Mouse (Mus musculus): ENCODE measurements at regions not wholly inside any gene's neighbourhood (a gene's known extent, or its start where the extent isn't known, plus 50 kb on each side); places are given as distances from the start of the nearest gene placed in this dataset.

GRCm38 (mm10) chr4:124015323-124015722 lies 97.5 kb upstream of the 4930535I16Rik start:
- Histone ChIP-seq H3K4me2 (ENCODE audit: low read depth) (no peak overlapping the region), H3K4me3 (ENCODE audit: low read depth, low read length) (no peak overlapping the region), H3K9me3 (ENCODE audit: control insufficient read depth, low read length) (no peaks in the 10 kb centered on the region), H3K9ac (ENCODE audit: low read length) (no peak overlapping the region), H3K27ac (ENCODE audit: low read depth, low read length) (no peak overlapping the region), H3K36me3 (ENCODE audit: control insufficient read depth, insufficient read depth, low read length) (no peaks in the 10 kb centered on the region), H3K4me1 (ENCODE audit: control insufficient read depth, insufficient read depth, low read length) (no peaks in the 10 kb centered on the region), H3K27me3 (ENCODE audit: control insufficient read depth, insufficient read depth, low read length) (no peaks in the 10 kb centered on the region)
- no peak for DNase-seq (ENCODE audit: low spot score)
- WGBS: 21% methylated on average over 6 of the region's 6 CpGs
- no peak for ATAC-seq (ENCODE audit: insufficient read depth, low FRiP score, low TSS enrichment)

- H3K4me1 ChIP-seq (ENCODE audit: control insufficient read depth, insufficient read depth, low read length): no peaks in the 10 kb centered on the region
- H3K9ac ChIP-seq (ENCODE audit: low read length): no peak overlapping the region
- no peaks in the 10 kb centered on the region for H3K9me3 ChIP-seq (ENCODE audit: control insufficient read depth, low read length)
- DNase-seq (ENCODE audit: low spot score): no peak
- no peak overlapping the region for H3K4me3 ChIP-seq (ENCODE audit: low read depth, low read length)
- no peak for ATAC-seq (ENCODE audit: insufficient read depth, low FRiP score, low TSS enrichment)
- no peak overlapping the region for H3K27ac ChIP-seq (ENCODE audit: low read depth, low read length)
- H3K36me3 ChIP-seq (ENCODE audit: control insufficient read depth, insufficient read depth, low read length): no peaks in the 10 kb centered on the region
- no peaks in the 10 kb centered on the region for H3K27me3 ChIP-seq (ENCODE audit: control insufficient read depth, insufficient read depth, low read length)
- no peak overlapping the region for H3K4me2 ChIP-seq (ENCODE audit: low read depth)
- 85% methylated on average over 6 of the region's 6 CpGs for WGBS
Observed at GRCm38 (mm10) chr4:124012406-124012805, 94.6 kb upstream of the 4930535I16Rik start.

- ATAC-seq (ENCODE audit: insufficient read depth, low FRiP score, low TSS enrichment): no peak
Observed at GRCm38 (mm10) chr4:124008725-124009124, 90.9 kb upstream of the 4930535I16Rik start.

GRCm38 (mm10) chr4:124005626-124006315 lies 87.9 kb upstream of the 4930535I16Rik start:
- Histone ChIP-seq H3K36me3 (ENCODE audit: control insufficient read depth, insufficient read depth, low read length) (no peaks in the 10 kb centered on the region), H3K9ac (ENCODE audit: low read length) (no peak overlapping the region), H3K9me3 (ENCODE audit: control insufficient read depth, low read length) (no peaks in the 10 kb centered on the region), H3K4me2 (ENCODE audit: low read depth) (no peak overlapping the region), H3K4me3 (ENCODE audit: low read depth, low read length) (no peak overlapping the region), H3K4me1 (ENCODE audit: control insufficient read depth, insufficient read depth, low read length) (no peaks in the 10 kb centered on the region), H3K27ac (ENCODE audit: low read depth, low read length) (no peak overlapping the region), H3K27me3 (ENCODE audit: control insufficient read depth, insufficient read depth, low read length) (no peaks in the 10 kb centered on the region)
- DNase-seq (ENCODE audit: low spot score) (no peak), ATAC-seq (ENCODE audit: insufficient read depth, low FRiP score, low TSS enrichment) (no peak)
- 80% methylated on average over 17 of the region's 17 CpGs for WGBS

More at GRCm38 (mm10) chr4:124008725-124009124, 90.9 kb upstream of the 4930535I16Rik start:
- no peaks in the 10 kb centered on the region for H3K27me3 ChIP-seq (ENCODE audit: control insufficient read depth, insufficient read depth, low read length)
- H3K36me3 ChIP-seq (ENCODE audit: control insufficient read depth, insufficient read depth, low read length): no peaks in the 10 kb centered on the region
- no peak for DNase-seq (ENCODE audit: low spot score)
- no peak overlapping the region for H3K4me3 ChIP-seq (ENCODE audit: low read depth, low read length)
- H3K4me1 ChIP-seq (ENCODE audit: control insufficient read depth, insufficient read depth, low read length): no peaks in the 10 kb centered on the region
- no peak overlapping the region for H3K4me2 ChIP-seq (ENCODE audit: low read depth)
- no peaks in the 10 kb centered on the region for H3K9me3 ChIP-seq (ENCODE audit: control insufficient read depth, low read length)
- H3K9ac ChIP-seq (ENCODE audit: low read length): no peak overlapping the region
- H3K27ac ChIP-seq (ENCODE audit: low read depth, low read length): no peak overlapping the region
- WGBS: 97% methylated on average over 1 of the region's 1 CpGs

GRCm38 (mm10) chr4:124002760-124003159 lies 84.9 kb upstream of the 4930535I16Rik start:
- no peak overlapping the region for H3K9ac ChIP-seq (ENCODE audit: low read length)
- H3K9me3 ChIP-seq (ENCODE audit: control insufficient read depth, low read length): no peaks in the 10 kb centered on the region
- DNase-seq (ENCODE audit: low spot score) (no peak), ATAC-seq (ENCODE audit: insufficient read depth, low FRiP score, low TSS enrichment) (no peak)
- H3K4me3 ChIP-seq (ENCODE audit: low read depth, low read length): no peak overlapping the region
- 78% methylated on average over 6 of the region's 6 CpGs for WGBS
- no peaks in the 10 kb centered on the region for H3K4me1 ChIP-seq (ENCODE audit: control insufficient read depth, insufficient read depth, low read length)
- H3K27ac ChIP-seq (ENCODE audit: low read depth, low read length): no peak overlapping the region
- no peaks in the 10 kb centered on the region for H3K36me3 ChIP-seq (ENCODE audit: control insufficient read depth, insufficient read depth, low read length)
- no peaks in the 10 kb centered on the region for H3K27me3 ChIP-seq (ENCODE audit: control insufficient read depth, insufficient read depth, low read length)
- H3K4me2 ChIP-seq (ENCODE audit: low read depth): no peak overlapping the region

GRCm38 (mm10) chr4:124002105-124002504 lies 84.3 kb upstream of the 4930535I16Rik start:
- H3K9ac ChIP-seq (ENCODE audit: low read length): no peak overlapping the region
- H3K36me3 ChIP-seq (ENCODE audit: control insufficient read depth, insufficient read depth, low read length): no peaks in the 10 kb centered on the region
- no peaks in the 10 kb centered on the region for H3K9me3 ChIP-seq (ENCODE audit: control insufficient read depth, low read length)
- H3K4me2 ChIP-seq (ENCODE audit: low read depth): no peak overlapping the region
- no peak overlapping the region for H3K4me3 ChIP-seq (ENCODE audit: low read depth, low read length)
- WGBS: 76% methylated on average over 7 of the region's 7 CpGs
- no peak for ATAC-seq (ENCODE audit: insufficient read depth, low FRiP score, low TSS enrichment)
- H3K27me3 ChIP-seq (ENCODE audit: control insufficient read depth, insufficient read depth, low read length): no peaks in the 10 kb centered on the region
- no peaks in the 10 kb centered on the region for H3K4me1 ChIP-seq (ENCODE audit: control insufficient read depth, insufficient read depth, low read length)
- no peak for DNase-seq (ENCODE audit: low spot score)
- no peak overlapping the region for H3K27ac ChIP-seq (ENCODE audit: low read depth, low read length)

- Histone ChIP-seq H3K27me3 (ENCODE audit: control insufficient read depth, insufficient read depth, low read length) (peaks cover 2% of the 10 kb centered on the region; the same call in 1 of the 2 replicates), H3K27ac (ENCODE audit: low read depth, low read length) (no peak overlapping the region), H3K4me1 (ENCODE audit: control insufficient read depth, insufficient read depth, low read length) (peaks cover 3% of the 10 kb centered on the region; the same call in 1 of the 2 replicates), H3K9me3 (ENCODE audit: control insufficient read depth, low read length) (no peaks in the 10 kb centered on the region), H3K4me2 (ENCODE audit: low read depth) (no peak overlapping the region), H3K9ac (ENCODE audit: low read length) (no peak overlapping the region), H3K4me3 (ENCODE audit: low read depth, low read length) (no peak overlapping the region), H3K36me3 (ENCODE audit: control insufficient read depth, insufficient read depth, low read length) (no peaks in the 10 kb centered on the region)
- ATAC-seq (ENCODE audit: insufficient read depth, low FRiP score, low TSS enrichment) (no peak), DNase-seq (ENCODE audit: low spot score) (no peak)
- 89% methylated on average over 8 of the region's 8 CpGs for whole genome bisulfite sequencing
Observed at GRCm38 (mm10) chr4:123995815-123996214, 78.0 kb upstream of the 4930535I16Rik start.

- Histone ChIP-seq H3K4me2 (ENCODE audit: low read depth) (peak overlapping the region; percentile 55), H3K27me3 (ENCODE audit: control insufficient read depth, insufficient read depth, low read length) (peaks cover 5% of the 10 kb centered on the region), H3K9ac (ENCODE audit: low read length) (no peak overlapping the region), H3K4me3 (ENCODE audit: low read depth, low read length) (peak overlapping the region; percentile 20), H3K4me1 (ENCODE audit: control insufficient read depth, insufficient read depth, low read length) (peaks cover 12% of the 10 kb centered on the region), H3K36me3 (ENCODE audit: control insufficient read depth, insufficient read depth, low read length) (no peaks in the 10 kb centered on the region), H3K27ac (ENCODE audit: low read depth, low read length) (no peak overlapping the region), H3K9me3 (ENCODE audit: control insufficient read depth, low read length) (no peaks in the 10 kb centered on the region)
- DNase-seq (ENCODE audit: low spot score) (no peak), ATAC-seq (ENCODE audit: insufficient read depth, low FRiP score, low TSS enrichment) (no peak)
- WGBS: 15% methylated on average over 10 of the region's 10 CpGs
Observed at GRCm38 (mm10) chr4:123991223-123991622, 73.4 kb upstream of the 4930535I16Rik start.
